Mouse (Mus musculus) liver, embryonic 11.5 days (tissue): ENCODE measurements at regions not wholly inside any gene's neighbourhood (a gene's known extent, or its start where the extent isn't known, plus 50 kb on each side); places are given as distances from the start of the nearest gene placed in this dataset.

ENCODE experiments used
- ATAC-seq: fragments of 200-750 bp; cut with Nextera tagmentation; replicated peaks from 2 replicates; pipeline ENCODE4 v1.8.0; 2017; ENCODE audit warnings: moderate number of reproducible peaks, mild to moderate bottlenecking, moderate TSS enrichment, moderate library complexity; ENCODE audit not compliant: low FRiP score
- DNase-seq: peaks from one replicate; pipeline ENCODE4 v3.0.0-alpha.2; 2017; ENCODE audit warnings: low spot score
- H3K27ac ChIP-seq: fragments of 300-500 bp; sonication (generic); 2 replicates; pipeline ENCODE4 v1.5.1; 2014; ENCODE audit warnings: mild to moderate bottlenecking, low read depth, low read length, control low read depth
- H3K27me3 ChIP-seq: fragments of 300-500 bp; sonication (generic); replicated peaks from 2 replicates; pipeline ENCODE4 v1.6.1; 2014; ENCODE audit warnings: low read length, mixed read lengths; ENCODE audit not compliant: control insufficient read depth, insufficient read depth
- H3K36me3 ChIP-seq: fragments of 300-500 bp; sonication (generic); 2 replicates; pipeline ENCODE4 v1.6.1; 2014; ENCODE audit warnings: mild to moderate bottlenecking, low read length, moderate library complexity, mixed read lengths; ENCODE audit not compliant: control insufficient read depth, insufficient read depth
- H3K4me1 ChIP-seq: fragments of 300-500 bp; sonication (generic); replicated peaks from 2 replicates; pipeline ENCODE4 v1.6.1; 2014; ENCODE audit warnings: low read length, mixed read lengths; ENCODE audit not compliant: control insufficient read depth, insufficient read depth
- H3K4me2 ChIP-seq: fragments of 300-500 bp; sonication (generic); 2 replicates; pipeline ENCODE4 v1.6.1; 2014; ENCODE audit warnings: mild to moderate bottlenecking, control low read depth, moderate library complexity
- H3K4me3 ChIP-seq: fragments of 300-500 bp; sonication (generic); 2 replicates; pipeline ENCODE4 v1.5.1; 2014; ENCODE audit warnings: low read depth, low read length, control low read depth
- H3K9ac ChIP-seq: fragments of 300-500 bp; sonication (generic); 2 replicates; pipeline ENCODE4 v1.6.1; 2014; ENCODE audit warnings: low read depth, low read length, control low read depth
- H3K9me3 ChIP-seq: fragments of 300-500 bp; sonication (generic); 2 replicates; pipeline ENCODE4 v1.6.1; 2016; ENCODE audit warnings: low read length, inconsistent platforms, mixed read lengths; ENCODE audit not compliant: control insufficient read depth
- WGBS: fragments of 180-500 bp; shearing (Covaris S2); extraction: QIAGEN DNeasy Blood & Tissue Kit; methylation state at CpG from one replicate; pipeline ENCODE4 v1.1.7; 2014; 5-methylcytosine and 5-hydroxymethylcytosine counted together

DNA sequence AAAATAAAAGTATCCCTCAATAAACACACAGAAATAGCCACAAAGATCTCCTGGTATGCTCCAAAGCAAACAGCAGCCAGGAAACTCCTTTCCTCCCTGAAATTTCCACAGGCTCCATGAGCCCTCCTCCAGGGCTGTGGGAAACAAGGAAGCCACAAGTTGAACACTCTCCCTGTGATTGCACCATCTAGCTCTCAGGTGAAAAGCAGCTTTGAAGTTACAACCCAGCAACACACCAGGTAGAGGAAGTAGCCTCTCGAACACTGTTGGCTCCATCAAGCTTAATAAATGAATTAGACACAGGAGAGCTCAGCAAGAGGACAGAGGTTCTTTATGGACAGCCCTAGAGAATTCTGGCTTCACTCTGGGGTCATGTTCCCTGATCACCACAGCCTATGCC lies 794.4 kb upstream of the A1bg start:
- no peak overlapping the region for H3K27ac ChIP-seq
- H3K4me1 ChIP-seq: no peaks in the 10 kb centered on the region
- DNase-seq (no peak), ATAC-seq (no peak)
- 59% methylated on average over 1 of the region's 1 CpGs for WGBS
- H3K9ac ChIP-seq: no peak overlapping the region
- H3K36me3 ChIP-seq: no peaks in the 10 kb centered on the region
- no peak overlapping the region for H3K4me3 ChIP-seq
- H3K4me2 ChIP-seq: no peak overlapping the region
- no peaks in the 10 kb centered on the region for H3K27me3 ChIP-seq
- no peaks in the 10 kb centered on the region for H3K9me3 ChIP-seq

GRCm38 (mm10) chr15:61713953-61714352 lies 791.1 kb upstream of the A1bg start:
- H3K4me1 ChIP-seq: no peaks in the 10 kb centered on the region
- no peak overlapping the region for H3K9ac ChIP-seq
- ATAC-seq (no peak), DNase-seq (no peak)
- H3K4me3 ChIP-seq: no peak overlapping the region
- 74% methylated on average over 2 of the region's 2 CpGs for WGBS
- H3K36me3 ChIP-seq: no peaks in the 10 kb centered on the region
- H3K9me3 ChIP-seq: no peaks in the 10 kb centered on the region
- H3K27me3 ChIP-seq: no peaks in the 10 kb centered on the region
- H3K27ac ChIP-seq: no peak overlapping the region
- H3K4me2 ChIP-seq: no peak overlapping the region

- 84% methylated on average over 4 of the region's 4 CpGs for WGBS
These were observed 786.1 kb upstream of the A1bg start for GRCm38 (mm10) chr15:61708928-61709327.

GRCm38 (mm10) chr15:61707952-61708351 lies 785.1 kb upstream of the A1bg start:
- ATAC-seq (no peak), DNase-seq (no peak)
- no peak overlapping the region for H3K9ac ChIP-seq
- no peaks in the 10 kb centered on the region for H3K27me3 ChIP-seq
- no peak overlapping the region for H3K27ac ChIP-seq
- H3K4me3 ChIP-seq: no peak overlapping the region
- H3K36me3 ChIP-seq: no peaks in the 10 kb centered on the region
- WGBS: 61% methylated on average over 6 of the region's 6 CpGs
- H3K4me1 ChIP-seq: no peaks in the 10 kb centered on the region
- H3K4me2 ChIP-seq: no peak overlapping the region
- no peaks in the 10 kb centered on the region for H3K9me3 ChIP-seq

More at GRCm38 (mm10) chr15:61708928-61709327, 786.1 kb upstream of the A1bg start:
- DNase-seq: no peak
- Histone ChIP-seq H3K27me3 (no peaks in the 10 kb centered on the region), H3K9me3 (no peaks in the 10 kb centered on the region), H3K4me2 (no peak overlapping the region), H3K4me1 (no peaks in the 10 kb centered on the region), H3K9ac (no peak overlapping the region), H3K36me3 (no peaks in the 10 kb centered on the region), H3K4me3 (no peak overlapping the region), H3K27ac (no peak overlapping the region)
- no peak for ATAC-seq

- DNase-seq (no peak), ATAC-seq (no peak)
- 84% methylated on average over 1 of the region's 1 CpGs for WGBS
- Histone ChIP-seq H3K9ac (no peak overlapping the region), H3K9me3 (no peaks in the 10 kb centered on the region), H3K27ac (no peak overlapping the region), H3K4me3 (no peak overlapping the region), H3K4me1 (no peaks in the 10 kb centered on the region), H3K36me3 (no peaks in the 10 kb centered on the region), H3K27me3 (no peaks in the 10 kb centered on the region), H3K4me2 (no peak overlapping the region)
These were observed 769.9 kb upstream of the A1bg start for GRCm38 (mm10) chr15:61692679-61693078.

DNA sequence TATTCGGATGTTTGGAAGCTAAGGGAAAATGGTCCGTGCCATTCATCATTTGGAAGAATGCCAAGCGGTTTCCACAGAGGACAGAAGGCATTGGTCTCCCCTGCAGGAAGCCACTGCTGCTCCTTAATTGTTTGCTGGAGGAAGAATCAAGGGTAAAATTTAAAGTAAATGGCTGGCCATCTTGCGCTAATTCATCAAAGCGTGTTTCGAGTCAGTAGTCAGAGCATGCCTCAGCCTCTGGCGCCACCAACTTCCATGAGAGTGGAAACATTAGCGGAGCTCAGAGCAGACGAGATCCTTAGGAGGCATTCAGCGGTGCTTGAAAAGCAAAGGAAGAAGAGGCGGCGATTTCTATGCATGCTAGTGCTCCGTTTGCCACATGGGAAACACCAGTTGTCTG lies 767.6 kb upstream of the A1bg start:
- H3K4me3 ChIP-seq: no peak overlapping the region
- H3K9ac ChIP-seq: no peak overlapping the region
- ATAC-seq (no peak), DNase-seq (no peak)
- no peak overlapping the region for H3K27ac ChIP-seq
- no peaks in the 10 kb centered on the region for H3K4me1 ChIP-seq
- H3K36me3 ChIP-seq: no peaks in the 10 kb centered on the region
- 81% methylated on average over 13 of the region's 13 CpGs for WGBS
- no peaks in the 10 kb centered on the region for H3K9me3 ChIP-seq
- no peaks in the 10 kb centered on the region for H3K27me3 ChIP-seq
- no peak overlapping the region for H3K4me2 ChIP-seq

GRCm38 (mm10) chr15:61689776-61690397 lies 767.1 kb upstream of the A1bg start:
- no peak for DNase-seq
- Histone ChIP-seq H3K9me3 (no peaks in the 10 kb centered on the region), H3K4me3 (no peak overlapping the region), H3K27ac (no peak overlapping the region), H3K27me3 (no peaks in the 10 kb centered on the region), H3K4me1 (no peaks in the 10 kb centered on the region), H3K36me3 (no peaks in the 10 kb centered on the region), H3K4me2 (no peak overlapping the region), H3K9ac (no peak overlapping the region)
- ATAC-seq: no peak
- WGBS: 84% methylated on average over 12 of the region's 12 CpGs

- Histone ChIP-seq H3K4me3 (no peak overlapping the region), H3K9ac (no peak overlapping the region), H3K27me3 (no peaks in the 10 kb centered on the region), H3K27ac (no peak overlapping the region), H3K4me2 (no peak overlapping the region), H3K4me1 (no peaks in the 10 kb centered on the region), H3K36me3 (no peaks in the 10 kb centered on the region), H3K9me3 (no peaks in the 10 kb centered on the region)
- DNase-seq (no peak), ATAC-seq (no peak)
- 77% methylated on average over 4 of the region's 4 CpGs for WGBS
These were observed 760.2 kb upstream of the A1bg start for GRCm38 (mm10) chr15:61682968-61683367.

DNA sequence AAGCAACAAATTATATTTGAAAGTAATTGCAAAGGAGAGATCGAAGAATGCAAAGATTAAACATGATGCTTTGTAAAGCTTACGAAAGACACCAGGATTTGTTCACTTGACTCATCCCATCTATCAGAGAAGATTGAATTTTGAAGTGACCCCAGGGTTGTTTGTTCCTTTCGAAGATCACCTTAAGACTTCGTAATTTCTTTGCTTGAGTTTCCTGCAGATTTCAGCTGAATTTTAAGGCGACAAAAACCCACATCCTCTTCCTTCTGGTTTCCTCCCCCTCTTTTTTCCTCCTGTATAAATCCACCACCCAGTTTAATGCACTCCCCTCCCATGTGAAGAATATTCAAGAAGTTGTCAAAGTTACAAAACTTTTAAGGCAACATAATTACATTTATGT lies 747.7 kb upstream of the A1bg start:
- no peaks in the 10 kb centered on the region for H3K27me3 ChIP-seq
- WGBS: 67% methylated on average over 5 of the region's 5 CpGs
- ATAC-seq (no peak), DNase-seq (no peak)
- H3K27ac ChIP-seq: no peak overlapping the region
- no peak overlapping the region for H3K4me2 ChIP-seq
- no peak overlapping the region for H3K4me3 ChIP-seq
- H3K9me3 ChIP-seq: no peaks in the 10 kb centered on the region
- no peaks in the 10 kb centered on the region for H3K36me3 ChIP-seq
- no peak overlapping the region for H3K9ac ChIP-seq
- no peaks in the 10 kb centered on the region for H3K4me1 ChIP-seq
